ENCODE assay signal across 13 mouse cellular contexts in the genomic region with DNA sequence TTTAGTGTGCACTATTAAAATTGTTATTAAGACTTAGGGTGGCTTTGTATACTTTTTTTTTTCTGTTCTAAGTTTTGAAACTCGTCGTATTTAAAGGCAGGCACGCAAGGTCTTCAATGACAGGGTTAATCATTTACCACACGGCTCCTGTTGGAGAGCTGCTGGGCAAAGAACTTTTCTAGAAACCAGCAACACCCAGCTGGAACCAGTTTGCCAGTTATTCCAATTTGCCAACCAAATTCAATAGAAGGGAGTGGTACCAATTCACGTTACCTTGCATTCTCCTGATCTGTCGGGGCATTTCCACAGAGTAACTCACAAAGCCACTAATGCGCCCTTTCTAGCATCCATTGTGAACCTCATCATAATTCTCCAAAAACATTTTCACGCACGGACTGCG. TPM values are rescaled to one million over a fixed set of nuclear protein-coding genes. Genes with fewer than 3 reads are reported as not detected.
DNase-seq lines count a peak whose midpoint lies in the region; ATAC-seq and TF ChIP-seq lines count a peak whose summit lies in the region.
"Had no signal": no experiment of that assay in that cellular context is flagged by ENCODE, and none has a peak within 500 bp of the region (broad histone marks: within the 10 kb centered on the region; RNA-seq: fewer than 3 reads in every experiment).

No protein-coding gene starts in this region.

- H3K36me3 ChIP-seq in heart, postnatal 0 days (replicated peaks; ENCODE audit: control insufficient read depth, insufficient read depth, low read length): no peaks in the 10 kb centered on the region
- H3K36me3 ChIP-seq in intestine, embryonic 15.5 days: no peaks in the 10 kb centered on the region
- H3K36me3 ChIP-seq in small intestine, adult 2 months (ENCODE audit: control insufficient read depth, insufficient read depth, low read length): peaks cover 25% of the 10 kb centered on the region
- H3K36me3 ChIP-seq: hindbrain, embryonic 15.5 days had no signal

- H3K4me2 ChIP-seq in heart, postnatal 0 days (ENCODE audit: low read depth, low read length): peak overlapping the region; percentile 4; the same call in 1 of the 2 replicates
- peak overlapping the region; percentile 31; the same call in 1 of the 2 replicates for H3K4me2 ChIP-seq in intestine, embryonic 15.5 days (replicated peaks)
- H3K4me2 ChIP-seq: hindbrain, embryonic 15.5 days had no signal

- WGBS in heart, postnatal 0 days: 89% methylated on average over 10 of the region's 10 CpGs
- 73% methylated on average over 10 of the region's 10 CpGs for WGBS in intestine, embryonic 15.5 days
- WGBS in small intestine, adult 2 months: 37% methylated on average over 10 of the region's 10 CpGs

- H3K27ac ChIP-seq in heart, postnatal 0 days (ENCODE audit: low read depth): no peak overlapping the region
- H3K27ac ChIP-seq in intestine, embryonic 15.5 days: peak overlapping the region; percentile 18; the same call in 1 of the 2 replicates
- peak overlapping the region; percentile 94 for H3K27ac ChIP-seq in small intestine, adult 2 months (ENCODE audit: insufficient read depth, low read depth, low read length)
- H3K27ac ChIP-seq: hindbrain, embryonic 15.5 days had no signal

- peaks cover 5% of the 10 kb centered on the region for H3K27me3 ChIP-seq in heart, postnatal 0 days (ENCODE audit: control insufficient read depth, insufficient read depth, low read length)
- H3K27me3 ChIP-seq in intestine, embryonic 15.5 days (replicated peaks): peaks cover 13% of the 10 kb centered on the region
- H3K27me3 ChIP-seq in small intestine, adult 2 months (ENCODE audit: control insufficient read depth, insufficient read depth, low read length): no peaks in the 10 kb centered on the region

- no peak for TF ChIP-seq CTCF in heart, postnatal 0 days (IDR thresholded peaks at IDR 0.05; ENCODE audit: low read depth)
- TF ChIP-seq CTCF in small intestine, adult 2 months (IDR thresholded peaks at IDR 0.05; ENCODE audit: extremely low read depth, insufficient read length, insufficient replicate concordance, low read depth, low read length): no peak

- TF ChIP-seq POLR2A in small intestine, adult 2 months (IDR thresholded peaks at IDR 0.05; ENCODE audit: low read depth, low read length): no peak

- TF ChIP-seq EP300 in heart, postnatal 0 days (IDR thresholded peaks at IDR 0.05; ENCODE audit: low read depth): no peak

- no peaks in the 10 kb centered on the region for H3K4me1 ChIP-seq in heart, postnatal 0 days (ENCODE audit: control insufficient read depth, insufficient read depth)
- peaks cover 24% of the 10 kb centered on the region for H3K4me1 ChIP-seq in intestine, embryonic 15.5 days (replicated peaks)
- peaks cover 21% of the 10 kb centered on the region for H3K4me1 ChIP-seq in small intestine, adult 2 months (ENCODE audit: control insufficient read depth, insufficient read depth, insufficient read length, low read length)

- DNase-seq in heart, postnatal 0 days (ENCODE audit: low spot score): no peak
- DNase-seq in heart, adult 8-10 months (ENCODE audit: low spot score): no peak
- DNase-seq in kidney, adult 8-10 months: peak; percentile 57 to 75
- DNase-seq in ovary, postnatal 10 days (ENCODE audit: low spot score): no peak
- DNase-seq in cerebellum, adult 9-10 months: no peak
- DNase-seq: adrenal gland, postnatal 10 days; cerebellum, adult 9-11 months had no signal

- no peak overlapping the region for H3K4me3 ChIP-seq in heart, postnatal 0 days (ENCODE audit: low read depth, low read length)
- H3K4me3 ChIP-seq in intestine, embryonic 15.5 days (replicated peaks): no peak overlapping the region
- peak overlapping the region; percentile 58 for H3K4me3 ChIP-seq in small intestine, adult 2 months (ENCODE audit: low read depth, low read length)
- H3K4me3 ChIP-seq: hindbrain, embryonic 15.5 days; megakaryocyte, embryonic 14.5 days had no signal

- H3K9me3 ChIP-seq in heart, postnatal 0 days (replicated peaks; ENCODE audit: control insufficient read depth, low read length): no peaks in the 10 kb centered on the region
- no peaks in the 10 kb centered on the region for H3K9me3 ChIP-seq in intestine, embryonic 15.5 days
- H3K9me3 ChIP-seq: hindbrain, embryonic 15.5 days had no signal

- no peak for ATAC-seq in heart, postnatal 0 days (ENCODE audit: insufficient read depth, low read depth)
- no peak for ATAC-seq in intestine, embryonic 15.5 days
- ATAC-seq: forebrain, embryonic 14.5 days; midbrain, embryonic 16.5 days had no signal

- H3K9ac ChIP-seq in heart, postnatal 0 days (replicated peaks; ENCODE audit: low read depth, low read length): no peak overlapping the region
- H3K9ac ChIP-seq in intestine, embryonic 15.5 days: no peak overlapping the region
- H3K9ac ChIP-seq: hindbrain, embryonic 15.5 days had no signal

RNA-seq across cellular contexts. Expression of a gene that starts 4.5 kb away (rescaled TPM):
- 7.5 and 16.7 TPM in 2 replicates for total RNA-seq in heart, postnatal 0 days (2014; rRNA removed; ENCODE audit: low replicate concordance)
- 14.3 and 14.8 TPM in 2 replicates for polyA plus RNA-seq in heart, postnatal 0 days (2015; fragmentation: Nextera tagmentation; extraction: Ambion mirVana)
- 1 to 10 TPM; 1.4 to 2.7 (median 1.5) TPM for total RNA-seq in heart, adult 8-10 months (2022)
- polyA plus RNA-seq in intestine, embryonic 15.5 days (2015; fragmentation: Nextera tagmentation; extraction: Ambion mirVana): 11.3 and 11.7 TPM in 2 replicates
- polyA plus RNA-seq in small intestine, adult 2 months (2012; rRNA removed): 21.2 and 166 TPM in 2 replicates

Comparison
In these comparisons a context has a peak if more than half of its experiments do, and no peak if none do; other contexts are left out.
1. DNase-seq: peak in kidney, adult 8-10 months (2 of 2); none in heart, postnatal 0 days (single experiment), heart, adult 8-10 months (single experiment), ovary, postnatal 10 days (single experiment) and cerebellum, adult 9-10 months (single experiment).